Mouse (Mus musculus) lung, embryonic 16.5 days (tissue): ENCODE results near the gene Srgap3. TPM values are rescaled to one million over a fixed set of nuclear protein-coding genes. Genes with fewer than 3 reads are reported as not detected.

ENCODE experiments used
- ATAC-seq: fragments of 200-750 bp; cut with Nextera tagmentation; 2 replicates; pipeline ENCODE4 v1.8.0; 2017; ENCODE audit warnings: low read depth, mild to moderate bottlenecking, moderate library complexity
- H3K27ac ChIP-seq: fragments of 300-500 bp; sonication (generic); 2 replicates; pipeline ENCODE4 v1.5.1; 2014; ENCODE audit warnings: mild to moderate bottlenecking, control low read depth, low read length
- H3K27me3 ChIP-seq: fragments of 300-500 bp; sonication (generic); 2 replicates; pipeline ENCODE4 v1.6.1; 2014; ENCODE audit warnings: low read depth, low read length, mixed read lengths; ENCODE audit not compliant: control insufficient read depth, insufficient read depth
- H3K36me3 ChIP-seq: fragments of 300-500 bp; sonication (generic); 2 replicates; pipeline ENCODE4 v1.6.1; 2014; ENCODE audit warnings: low read length; ENCODE audit not compliant: control insufficient read depth, insufficient read depth
- H3K4me1 ChIP-seq: fragments of 300-500 bp; sonication (generic); replicated peaks from 2 replicates; pipeline ENCODE4 v1.6.1; 2014; ENCODE audit warnings: low read length, mixed read lengths; ENCODE audit not compliant: control insufficient read depth, insufficient read depth
- H3K4me2 ChIP-seq: fragments of 300-500 bp; sonication (generic); 2 replicates; pipeline ENCODE4 v1.6.1; 2014; ENCODE audit warnings: low read depth, low read length, control low read depth
- H3K4me3 ChIP-seq: fragments of 300-500 bp; sonication (generic); 2 replicates; pipeline ENCODE4 v1.5.1; 2014; ENCODE audit warnings: mild to moderate bottlenecking, low read length, control low read depth
- H3K9ac ChIP-seq: fragments of 300-500 bp; sonication (generic); 2 replicates; pipeline ENCODE4 v1.6.1; 2014; ENCODE audit warnings: low read length, control low read depth
- H3K9me3 ChIP-seq: fragments of 300-500 bp; sonication (generic); 2 replicates; pipeline ENCODE4 v1.6.1; 2016; ENCODE audit warnings: low read length; ENCODE audit not compliant: control insufficient read depth
- WGBS: fragments of 180-500 bp; shearing (Covaris S2); extraction: QIAGEN DNeasy Blood & Tissue Kit; methylation state at CpG from one replicate; pipeline ENCODE4 v1.1.7; 2014; 5-methylcytosine and 5-hydroxymethylcytosine counted together
- polyA plus RNA-seq: library from polyadenylated mRNA; unstranded; fragments of >200 nt; fragmentation: Nextera tagmentation; extraction: Ambion mirVana; gene quantifications from 2 replicates; pipeline ENCODE4 v1.2.1, GENCODE M21; 2015

The Srgap3 gene
- polyA plus RNA-seq, 1 experiment from 2014 or later: 3.3 TPM

DNA sequence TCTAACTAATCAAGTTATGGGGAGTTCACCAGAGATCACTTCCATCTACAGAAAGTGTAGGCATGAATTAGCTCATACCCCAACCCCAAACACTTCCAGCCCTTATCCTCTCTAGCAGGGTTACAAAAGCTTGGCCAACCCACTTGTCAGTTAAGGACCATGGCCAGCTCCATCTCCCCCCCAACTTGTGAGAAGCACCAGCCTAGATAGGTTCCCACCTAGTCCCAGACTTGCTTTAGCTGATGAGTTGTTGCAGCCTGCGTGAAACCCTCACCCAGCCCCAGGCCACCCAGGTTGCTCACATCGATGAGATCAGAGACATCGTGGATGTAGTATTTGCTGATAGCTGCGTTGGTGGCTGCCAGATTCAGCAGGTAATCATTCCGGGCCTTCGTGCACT, 170.3 kb downstream of the Srgap3 start:
- Histone ChIP-seq H3K4me1 (no peaks in the 10 kb centered on the region), H3K36me3 (no peaks in the 10 kb centered on the region), H3K9me3 (no peaks in the 10 kb centered on the region), H3K4me2 (no peak overlapping the region), H3K27me3 (no peaks in the 10 kb centered on the region), H3K4me3 (no peak overlapping the region), H3K27ac (no peak overlapping the region), H3K9ac (no peak overlapping the region)
- WGBS: 82% methylated on average over 6 of the region's 6 CpGs
- ATAC-seq: no peak

DNA sequence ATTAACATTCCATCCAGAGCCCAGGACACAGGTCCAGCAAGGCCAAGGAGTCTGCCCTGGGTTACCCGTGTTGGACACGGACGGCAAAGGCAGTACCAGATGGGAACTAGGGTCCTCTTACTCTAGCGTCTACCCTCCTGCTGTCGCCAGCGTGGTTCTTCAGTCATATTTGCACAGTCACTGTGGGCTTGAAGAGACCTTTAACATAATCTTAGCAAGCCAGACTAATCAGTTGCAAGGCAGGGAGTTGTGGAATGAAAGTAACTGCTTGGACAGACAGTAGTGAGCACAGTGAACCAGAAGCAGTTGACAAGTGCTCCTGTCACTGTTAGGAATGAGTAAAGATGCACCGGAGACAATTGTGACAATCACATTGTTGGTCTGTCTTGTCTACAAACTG, 173.3 kb downstream of the Srgap3 start:
- no peak for ATAC-seq
- H3K9ac ChIP-seq: no peak overlapping the region
- no peak overlapping the region for H3K4me2 ChIP-seq
- H3K27ac ChIP-seq: no peak overlapping the region
- H3K4me3 ChIP-seq: no peak overlapping the region
- H3K4me1 ChIP-seq: no peaks in the 10 kb centered on the region
- no peaks in the 10 kb centered on the region for H3K27me3 ChIP-seq
- WGBS: 80% methylated on average over 7 of the region's 7 CpGs
- H3K36me3 ChIP-seq: no peaks in the 10 kb centered on the region; the same call in 1 of the 2 replicates
- H3K9me3 ChIP-seq: no peaks in the 10 kb centered on the region

DNA sequence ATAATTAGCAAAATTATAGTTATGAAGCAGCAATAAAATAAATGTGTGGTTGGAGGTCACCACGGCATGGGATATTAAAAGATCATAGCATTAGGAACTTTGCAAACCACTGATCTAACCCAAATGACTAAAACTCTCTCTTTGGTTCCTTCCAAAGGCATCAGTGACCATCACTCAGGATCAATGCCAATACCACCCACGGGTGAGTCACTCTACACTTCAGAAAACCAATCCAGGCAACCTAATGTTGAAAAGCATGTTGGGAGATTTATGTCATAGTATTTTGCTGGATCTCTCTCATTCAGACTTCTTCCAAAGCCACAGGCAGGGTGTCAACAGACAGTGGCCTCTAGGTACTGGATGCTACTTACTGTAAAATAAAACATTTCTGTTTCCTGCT, 176.1 kb downstream of the Srgap3 start:
- no peak overlapping the region for H3K9ac ChIP-seq
- H3K27me3 ChIP-seq: no peaks in the 10 kb centered on the region
- no peaks in the 10 kb centered on the region for H3K4me1 ChIP-seq
- no peaks in the 10 kb centered on the region; the same call in 1 of the 2 replicates for H3K36me3 ChIP-seq
- 82% methylated on average over 2 of the region's 2 CpGs for WGBS
- no peak overlapping the region for H3K27ac ChIP-seq
- H3K4me2 ChIP-seq: no peak overlapping the region
- ATAC-seq: no peak
- H3K9me3 ChIP-seq: no peaks in the 10 kb centered on the region
- no peak overlapping the region for H3K4me3 ChIP-seq

- no peak overlapping the region for H3K9ac ChIP-seq
- no peak overlapping the region for H3K27ac ChIP-seq
- H3K4me2 ChIP-seq: no peak overlapping the region
- no peaks in the 10 kb centered on the region for H3K9me3 ChIP-seq
- no peak for ATAC-seq
- H3K4me1 ChIP-seq: no peaks in the 10 kb centered on the region
- no peak overlapping the region for H3K4me3 ChIP-seq
- no peaks in the 10 kb centered on the region for H3K36me3 ChIP-seq
- WGBS: 54% methylated on average over 4 of the region's 4 CpGs
- no peaks in the 10 kb centered on the region for H3K27me3 ChIP-seq
Observed at GRCm38 (mm10) chr6:112758541-112758940, 188.5 kb downstream of the Srgap3 start.

DNA sequence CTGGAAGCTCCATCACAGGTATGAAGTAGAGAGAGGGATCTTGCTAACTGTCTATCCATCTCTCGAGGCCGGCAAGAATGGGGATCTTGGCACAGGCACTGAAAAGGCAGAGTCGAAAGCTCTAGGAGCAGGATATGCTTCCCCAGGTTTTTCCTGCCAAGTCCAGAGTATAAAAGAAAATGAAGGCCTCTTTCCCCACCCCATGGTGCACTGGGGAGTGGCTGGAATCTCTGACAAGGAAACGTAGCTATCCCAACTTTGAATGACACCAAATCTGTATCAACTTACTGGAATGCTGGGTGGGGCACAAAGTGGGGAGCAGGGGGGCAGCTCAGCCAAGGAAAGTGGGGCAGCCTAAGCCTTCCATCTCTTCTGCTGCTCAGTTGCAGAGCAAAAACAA, 190.2 kb downstream of the Srgap3 start:
- Histone ChIP-seq H3K27ac (no peak overlapping the region), H3K9me3 (no peaks in the 10 kb centered on the region), H3K9ac (no peak overlapping the region), H3K4me1 (no peaks in the 10 kb centered on the region), H3K4me3 (no peak overlapping the region), H3K4me2 (no peak overlapping the region), H3K36me3 (no peaks in the 10 kb centered on the region), H3K27me3 (no peaks in the 10 kb centered on the region)
- WGBS: 52% methylated on average over 4 of the region's 4 CpGs
- no peak for ATAC-seq

- no peak overlapping the region for H3K4me2 ChIP-seq
- H3K9me3 ChIP-seq: no peaks in the 10 kb centered on the region
- ATAC-seq: no peak
- no peaks in the 10 kb centered on the region for H3K4me1 ChIP-seq
- no peak overlapping the region for H3K9ac ChIP-seq
- no peaks in the 10 kb centered on the region for H3K36me3 ChIP-seq
- WGBS: 91% methylated on average over 6 of the region's 6 CpGs
- H3K4me3 ChIP-seq: no peak overlapping the region
- no peak overlapping the region for H3K27ac ChIP-seq
- H3K27me3 ChIP-seq: no peaks in the 10 kb centered on the region
Observed at GRCm38 (mm10) chr6:112754994-112755393, 192.1 kb downstream of the Srgap3 start.

- H3K4me2 ChIP-seq: no peak overlapping the region
- 74% methylated on average over 3 of the region's 3 CpGs for WGBS
- H3K9ac ChIP-seq: no peak overlapping the region
- no peaks in the 10 kb centered on the region for H3K36me3 ChIP-seq
- H3K4me1 ChIP-seq: no peaks in the 10 kb centered on the region
- no peaks in the 10 kb centered on the region for H3K27me3 ChIP-seq
- no peak overlapping the region for H3K27ac ChIP-seq
- no peaks in the 10 kb centered on the region for H3K9me3 ChIP-seq
- H3K4me3 ChIP-seq: no peak overlapping the region
- ATAC-seq: no peak
Observed at GRCm38 (mm10) chr6:112752517-112752916, 194.5 kb downstream of the Srgap3 start.

GRCm38 (mm10) chr6:112752007-112752406, 195.1 kb downstream of the Srgap3 start:
- 67% methylated on average over 5 of the region's 5 CpGs for WGBS
- H3K27ac ChIP-seq: no peak overlapping the region

GRCm38 (mm10) chr6:112742297-112742696, 204.8 kb downstream of the Srgap3 start:
- Histone ChIP-seq H3K27ac (no peak overlapping the region), H3K36me3 (no peaks in the 10 kb centered on the region), H3K27me3 (no peaks in the 10 kb centered on the region), H3K9ac (no peak overlapping the region), H3K4me3 (no peak overlapping the region), H3K4me2 (no peak overlapping the region), H3K9me3 (no peaks in the 10 kb centered on the region), H3K4me1 (no peaks in the 10 kb centered on the region)
- WGBS: 80% methylated on average over 2 of the region's 2 CpGs
- no peak for ATAC-seq

More at GRCm38 (mm10) chr6:112752007-112752406, 195.1 kb downstream of the Srgap3 start:
- no peaks in the 10 kb centered on the region for H3K27me3 ChIP-seq
- no peak overlapping the region for H3K9ac ChIP-seq
- H3K36me3 ChIP-seq: no peaks in the 10 kb centered on the region
- H3K4me1 ChIP-seq: no peaks in the 10 kb centered on the region
- no peak overlapping the region for H3K4me2 ChIP-seq
- H3K9me3 ChIP-seq: no peaks in the 10 kb centered on the region
- ATAC-seq: no peak
- no peak overlapping the region for H3K4me3 ChIP-seq

DNA sequence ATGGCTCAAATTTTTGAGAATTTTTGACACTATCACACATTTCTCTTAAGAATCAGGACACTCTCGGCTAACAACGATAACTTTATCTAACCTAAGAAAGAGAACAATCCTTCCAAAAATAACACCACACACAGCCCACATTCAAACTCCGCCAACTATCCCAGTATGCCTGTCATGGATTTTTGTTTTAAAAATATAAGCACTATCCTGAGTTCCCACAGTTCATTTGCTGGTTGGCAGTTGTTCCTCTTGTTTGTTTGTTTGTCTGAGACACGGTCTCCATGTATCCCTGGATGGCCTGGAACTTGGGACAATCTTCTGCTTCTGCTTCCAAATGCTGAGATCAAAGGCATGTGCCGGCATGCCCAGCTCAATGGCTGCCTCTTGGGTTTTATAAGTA, 205.3 kb downstream of the Srgap3 start:
- 76% methylated on average over 5 of the region's 5 CpGs for WGBS
- no peaks in the 10 kb centered on the region for H3K27me3 ChIP-seq
- H3K4me1 ChIP-seq: no peaks in the 10 kb centered on the region
- H3K4me2 ChIP-seq: no peak overlapping the region
- H3K27ac ChIP-seq: no peak overlapping the region
- no peak overlapping the region for H3K9ac ChIP-seq
- no peak for ATAC-seq
- H3K36me3 ChIP-seq: no peaks in the 10 kb centered on the region
- H3K9me3 ChIP-seq: no peaks in the 10 kb centered on the region
- H3K4me3 ChIP-seq: no peak overlapping the region
